Mouse (Mus musculus) thymus, adult 2 months (tissue): ENCODE measurements around the gene Ccsap.

Experiments used
- CTCF ChIP-seq: fragments of 200-500 bp; IDR thresholded peaks from 2 replicates; pipeline ENCODE4 v1.5.1; 2012; ENCODE audit warnings: mild to moderate bottlenecking, control low read depth, low read length, moderate library complexity, borderline replicate concordance; ENCODE audit not compliant: control insufficient read depth, poor library complexity, insufficient read depth; ENCODE audit errors: extremely low read depth
- POLR2A ChIP-seq: fragments of 200-500 bp; IDR thresholded peaks from 2 replicates; pipeline ENCODE4 v1.6.1; 2012; ENCODE audit warnings: mild to moderate bottlenecking, low read length, control low read depth, moderate library complexity; ENCODE audit not compliant: control insufficient read depth, poor library complexity, insufficient read depth; ENCODE audit errors: extremely low read depth

- no peak for TF ChIP-seq CTCF
- TF ChIP-seq POLR2A: no peak
These were observed 60.6 kb downstream of the Ccsap start for GRCm38 (mm10) chr8:123799434-123799833.
